Mouse (Mus musculus): ENCODE data around the gene Papss1. TPM values are rescaled to one million over a fixed set of nuclear protein-coding genes. Genes with fewer than 3 reads are reported as not detected.

The Papss1 gene
- total RNA-seq, 2 experiments from 2014 or later, result 10.8 to 14.1 TPM

DNA sequence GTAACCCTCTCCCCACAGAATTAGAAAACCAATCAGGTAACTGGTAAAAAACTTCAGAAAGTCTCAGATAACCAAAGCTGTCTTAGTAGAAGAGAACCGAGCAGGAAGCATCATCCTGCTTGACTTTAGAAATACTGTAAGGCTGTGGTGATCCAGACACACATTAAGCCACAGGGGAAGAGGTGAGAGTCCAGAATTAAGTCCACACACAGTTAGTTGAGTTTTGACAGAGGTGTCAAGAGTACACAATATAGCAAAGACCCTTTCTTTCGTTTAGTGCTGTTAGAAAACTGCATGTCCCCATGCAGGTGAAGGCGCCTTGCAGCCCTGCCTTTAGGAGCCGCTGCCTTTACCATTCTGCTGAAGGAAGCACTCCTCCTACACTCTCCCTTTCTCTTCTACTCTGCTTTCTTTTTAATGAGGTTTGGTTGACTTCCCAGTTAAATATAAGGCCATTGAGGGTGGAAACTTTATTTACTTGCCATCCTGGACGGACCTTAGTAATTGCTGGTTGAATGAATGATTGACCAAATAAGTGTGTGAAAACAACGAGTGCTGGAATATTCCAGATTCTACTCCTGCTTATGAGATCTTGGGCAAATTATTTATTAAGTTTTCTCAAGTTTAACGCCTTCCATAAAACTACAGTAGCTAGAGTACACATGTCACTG is 14.0 kb downstream of the Papss1 start:
- no peak for DNase-seq
- intact Hi-C loops (cut with DNase I), result no loop called here

DNA sequence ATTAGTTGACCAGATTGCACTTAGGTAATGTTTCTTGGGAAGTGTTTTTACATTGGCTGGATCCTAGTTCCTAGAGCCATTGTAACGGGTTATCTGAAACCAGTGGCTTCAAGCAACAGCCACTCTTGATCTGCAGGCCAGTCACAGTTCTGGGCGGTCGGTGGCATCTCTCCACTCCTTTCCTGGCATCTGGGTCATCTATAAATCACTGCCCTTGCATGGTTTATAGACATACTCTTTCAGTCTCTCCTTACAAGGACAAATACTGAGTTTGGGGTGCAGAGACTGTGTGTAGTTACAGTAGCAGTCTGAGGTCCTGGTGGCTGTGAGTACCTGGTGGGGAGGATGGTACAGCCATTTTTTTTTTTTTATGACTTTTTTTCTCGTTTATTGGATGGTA is 15.5 kb downstream of the Papss1 start:
- no peak for DNase-seq
- intact Hi-C loops (cut with DNase I), result no loop called here

DNA sequence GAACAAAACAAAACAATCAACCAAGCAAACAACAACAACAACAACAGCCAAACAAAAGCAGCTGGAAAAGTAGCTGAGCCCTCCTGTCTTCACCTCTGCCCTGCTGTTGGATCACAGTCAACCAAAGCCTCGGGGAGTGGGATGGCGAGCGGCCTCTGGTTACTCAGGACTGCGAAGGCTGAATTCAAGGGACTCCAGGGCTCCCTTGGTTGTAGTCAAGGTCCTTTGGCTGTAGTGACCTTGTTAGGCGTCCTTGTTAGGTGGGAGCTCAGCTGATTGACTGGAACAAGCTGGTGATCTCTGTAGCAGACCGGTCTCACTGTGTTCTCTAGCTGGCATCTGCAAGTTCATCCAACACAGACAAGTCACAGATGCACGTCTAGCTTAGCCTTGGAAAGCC is 16.5 kb downstream of the Papss1 start:
- DNase-seq, result no peak
- intact Hi-C loops (cut with DNase I), result no loop called here

DNA sequence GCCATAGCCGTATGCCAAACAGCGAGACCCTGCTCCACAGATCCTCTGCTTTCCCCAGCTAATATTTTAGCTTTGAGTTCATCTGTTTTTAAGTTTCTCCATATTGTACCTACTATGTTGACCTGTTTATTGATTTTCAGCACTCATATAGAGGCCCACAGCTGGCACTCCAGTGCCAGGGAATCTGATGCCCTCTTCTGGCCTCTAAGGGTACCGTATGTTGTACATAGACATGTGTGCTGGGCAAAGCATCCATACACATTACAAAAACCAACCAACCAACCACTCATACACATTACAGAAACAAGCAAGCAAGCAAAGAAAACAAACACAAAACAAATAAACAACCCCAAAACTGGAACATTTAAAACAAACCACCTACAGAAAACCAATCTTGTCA is 22.2 kb downstream of the Papss1 start:
- DNase-seq, result no peak

DNA sequence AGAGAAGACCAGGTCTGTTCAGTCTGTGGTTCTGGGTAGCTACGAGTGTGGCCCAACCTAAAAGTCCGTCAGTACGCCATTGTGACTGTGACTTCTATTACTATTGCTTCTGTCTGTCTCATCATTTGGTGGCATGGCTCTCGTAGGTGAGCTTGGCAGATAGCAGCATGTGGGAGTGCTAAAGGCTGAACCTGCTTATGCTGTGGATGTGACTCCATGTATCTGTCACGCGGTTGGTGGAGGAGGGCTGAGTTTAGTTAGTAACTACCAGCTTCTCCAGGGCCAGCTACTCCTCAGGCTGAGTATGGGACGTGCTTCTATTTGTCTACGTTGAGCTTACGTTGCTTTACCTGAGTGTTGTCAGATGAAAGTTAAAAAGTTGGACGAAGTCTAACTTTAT is 23.4 kb downstream of the Papss1 start:
- no peak for DNase-seq
- intact Hi-C loops (cut with DNase I), result no loop called here

More for the DNA sequence above, 22.2 kb downstream of the Papss1 start:
- intact Hi-C loops (cut with DNase I), result no loop called here

DNA sequence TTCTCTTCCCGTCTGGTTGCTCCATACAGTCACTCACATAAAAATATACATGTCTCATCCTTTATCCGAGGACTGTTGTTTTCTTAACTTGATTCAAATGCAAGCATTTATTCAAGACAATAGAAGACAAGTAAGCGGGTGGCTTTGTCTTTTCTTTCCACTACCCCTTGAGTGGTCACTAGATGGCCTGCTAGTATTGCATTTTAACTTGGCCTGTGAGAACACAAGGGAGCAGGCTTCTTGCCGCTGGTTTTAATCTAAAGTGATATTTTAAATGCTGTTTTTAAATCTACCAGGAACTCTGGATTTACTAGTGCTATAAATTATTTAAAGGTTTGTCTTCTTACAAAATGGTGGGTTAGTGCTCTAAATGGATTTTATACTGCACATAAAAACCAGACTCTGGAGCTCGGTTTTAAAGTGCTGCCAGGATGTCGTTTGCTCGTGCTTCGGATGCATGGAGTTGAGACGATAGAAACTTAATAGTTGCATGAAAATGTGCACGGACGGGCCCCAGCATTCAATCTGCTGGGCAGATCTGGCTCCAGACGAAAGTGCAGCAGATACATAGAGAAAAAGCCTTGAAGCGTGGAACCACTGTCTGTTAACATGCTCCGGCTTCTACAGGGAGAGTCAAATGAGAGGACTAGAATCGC is 28.7 kb downstream of the Papss1 start:
- no peak for DNase-seq
- intact Hi-C loops (cut with DNase I), result loop anchor here (10.0 kb wide), 1 partner anchor 382 kb away; no protein-coding TSS in a partner anchor

DNA sequence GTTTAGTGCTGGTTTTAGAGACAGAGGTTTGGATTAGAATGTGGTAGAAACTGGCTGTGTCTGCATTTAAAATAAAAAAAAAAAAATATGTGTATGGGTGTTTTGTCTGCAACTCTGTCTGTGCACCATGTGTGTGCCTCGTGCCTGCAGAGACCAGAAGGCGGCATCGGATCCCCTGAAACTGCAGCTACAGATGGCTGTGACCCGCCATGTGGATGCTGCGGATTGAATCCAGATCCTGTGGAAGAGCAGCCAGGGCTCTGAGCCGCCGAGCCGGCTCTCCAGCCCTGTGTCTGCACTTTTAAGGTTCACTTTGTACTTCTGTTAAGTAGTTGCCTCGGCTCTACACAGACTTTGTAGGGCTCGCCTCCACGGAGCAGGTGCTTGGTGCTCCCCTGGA is 29.8 kb downstream of the Papss1 start:
- intact Hi-C loops (cut with DNase I), result loop anchor here (10.0 kb wide), 1 partner anchor 380 kb away; no protein-coding TSS in a partner anchor
- no peak for DNase-seq

DNA sequence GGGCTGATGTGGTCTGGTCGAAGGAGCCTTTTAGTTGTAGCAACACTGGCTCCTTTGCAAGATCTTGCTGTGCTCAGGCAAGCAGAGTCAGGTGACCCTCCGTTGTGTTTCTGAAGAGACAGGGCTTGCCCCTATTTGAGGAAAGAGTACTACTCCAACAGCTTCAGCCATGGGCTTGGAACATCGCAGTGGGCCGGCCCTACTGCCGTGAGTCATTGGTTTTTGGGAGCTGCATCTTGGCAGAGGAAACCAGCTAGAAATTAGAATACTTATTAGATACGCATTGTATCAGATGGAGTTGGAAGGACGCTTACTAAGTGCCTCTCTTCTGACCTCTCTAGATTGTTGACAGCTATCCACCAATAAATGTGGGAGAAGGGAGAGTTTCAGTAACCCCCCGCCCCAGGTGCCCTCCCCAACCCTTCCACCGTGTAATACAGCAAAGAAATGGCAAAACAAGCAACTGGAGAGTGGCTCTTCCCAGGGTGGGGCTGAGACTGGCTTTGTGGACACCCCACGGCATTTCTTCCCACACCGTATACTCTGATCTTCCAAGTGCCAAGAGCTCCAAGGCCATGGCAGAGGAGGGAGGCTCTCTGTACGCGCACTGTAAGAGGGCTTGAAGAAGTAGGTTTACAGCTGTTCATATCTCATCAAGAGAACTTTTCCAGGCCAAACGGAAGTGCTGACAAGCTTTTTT is 31.1 kb downstream of the Papss1 start:
- no peak for DNase-seq
- intact Hi-C loops (cut with DNase I), result loop anchor here (10.0 kb wide), 1 partner anchor 379 kb away; no protein-coding TSS in a partner anchor

DNA sequence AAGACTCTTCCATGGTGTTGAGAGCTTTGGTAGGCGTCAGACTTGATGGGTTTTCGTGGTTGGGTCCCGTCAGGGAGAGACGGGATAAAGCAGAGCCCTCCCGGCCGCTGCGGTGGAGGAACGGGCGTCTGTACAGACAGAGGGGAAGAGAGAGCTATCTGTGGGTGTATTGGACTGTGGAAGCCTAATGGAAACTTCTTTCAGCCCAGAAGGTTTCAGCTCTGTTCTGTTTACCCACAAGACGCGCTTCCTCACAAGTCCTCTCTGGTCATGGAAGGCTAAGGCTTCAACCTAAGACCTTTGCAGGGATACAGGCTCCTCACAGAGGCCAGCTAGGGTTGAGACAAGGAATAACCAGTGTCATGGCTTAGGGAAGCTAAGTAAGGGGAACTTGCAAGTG is 36.2 kb downstream of the Papss1 start:
- intact Hi-C loops (cut with DNase I), result no loop called here
- DNase-seq, result no peak

DNA sequence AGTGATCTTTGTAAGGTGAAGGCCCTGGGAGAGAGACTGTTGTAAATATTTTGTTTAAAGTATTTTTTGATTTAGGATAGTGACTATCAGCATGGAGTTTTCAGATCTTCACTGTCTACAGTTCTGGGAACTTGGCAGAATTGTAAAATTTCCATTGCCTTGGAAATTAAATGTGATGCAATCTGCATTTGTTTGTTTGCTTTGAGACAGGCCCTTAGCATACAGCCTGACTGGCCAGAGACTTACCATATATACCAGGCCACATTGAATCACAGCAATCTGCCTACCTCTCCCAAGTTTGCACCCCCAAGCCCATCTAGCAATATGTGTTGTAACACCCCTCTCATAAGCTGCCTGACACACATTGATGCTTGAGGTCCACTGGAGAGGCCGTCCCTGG is 36.8 kb downstream of the Papss1 start:
- no peak for DNase-seq
- intact Hi-C loops (cut with DNase I), result no loop called here

DNA sequence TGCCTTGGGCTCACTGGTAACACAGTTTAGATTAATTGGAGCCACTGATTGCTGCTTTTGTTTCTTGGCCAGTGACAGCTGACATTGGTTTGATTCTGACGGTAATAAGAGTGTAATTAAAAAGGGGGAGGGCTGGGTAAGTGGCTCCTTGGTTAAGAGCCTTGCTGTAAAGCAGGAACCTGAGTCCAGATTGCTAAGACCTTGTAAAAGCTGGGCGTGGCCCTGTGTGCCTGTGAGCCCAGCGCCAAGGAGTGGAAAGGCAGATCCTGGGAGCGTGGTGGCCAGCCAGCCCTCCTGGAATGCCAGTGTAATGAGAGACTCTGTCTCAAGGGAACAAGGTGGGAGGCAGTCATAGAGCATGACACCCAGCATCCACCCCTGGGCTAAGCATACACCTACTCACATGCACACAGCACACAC is 38.4 kb downstream of the Papss1 start:
- intact Hi-C loops (cut with DNase I), result no loop called here

DNA sequence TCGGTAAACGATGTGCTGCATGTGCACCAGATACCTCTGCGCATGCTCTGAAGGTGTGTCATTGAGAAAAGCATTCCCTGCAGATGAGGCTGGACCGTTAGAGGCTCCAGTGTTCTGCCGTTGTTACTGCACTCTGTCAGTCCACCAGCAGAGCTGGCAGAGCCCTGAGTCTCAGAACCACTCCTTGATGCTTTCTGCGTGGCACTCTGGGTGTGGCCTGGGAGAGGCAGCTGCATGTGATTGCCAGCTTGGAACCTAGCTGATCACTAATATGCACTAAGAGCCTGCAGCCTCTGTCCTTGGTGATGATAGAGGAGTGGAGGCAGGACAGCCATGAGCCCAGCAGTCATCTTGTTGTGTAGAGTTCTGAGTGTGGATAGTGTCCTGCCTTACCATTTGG is 43.5 kb downstream of the Papss1 start:
- DNase-seq, result no peak
- intact Hi-C loops (cut with DNase I), result no loop called here

More for the DNA sequence above, 38.4 kb downstream of the Papss1 start:
- DNase-seq, result no peak

DNA sequence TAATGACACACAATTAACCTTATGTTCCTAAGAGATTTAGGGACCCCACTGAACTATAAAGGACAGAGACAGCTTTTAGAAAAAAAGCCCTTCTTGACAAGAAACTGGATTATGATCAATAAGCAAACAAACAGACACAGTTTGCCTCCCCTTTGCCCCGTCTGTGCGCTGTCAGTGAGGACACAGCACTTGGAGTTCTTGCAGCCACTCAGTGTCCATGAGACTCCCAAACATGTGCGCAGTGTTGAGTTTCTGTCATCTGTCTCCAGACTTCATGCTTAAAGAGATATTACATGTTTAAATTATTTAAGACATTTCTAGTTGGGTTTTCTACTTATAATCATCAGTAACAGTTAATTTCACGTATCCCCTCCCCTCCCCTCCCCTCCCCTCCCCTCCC is 45.1 kb downstream of the Papss1 start:
- intact Hi-C loops (cut with DNase I), result no loop called here
- DNase-seq, result no peak

DNA sequence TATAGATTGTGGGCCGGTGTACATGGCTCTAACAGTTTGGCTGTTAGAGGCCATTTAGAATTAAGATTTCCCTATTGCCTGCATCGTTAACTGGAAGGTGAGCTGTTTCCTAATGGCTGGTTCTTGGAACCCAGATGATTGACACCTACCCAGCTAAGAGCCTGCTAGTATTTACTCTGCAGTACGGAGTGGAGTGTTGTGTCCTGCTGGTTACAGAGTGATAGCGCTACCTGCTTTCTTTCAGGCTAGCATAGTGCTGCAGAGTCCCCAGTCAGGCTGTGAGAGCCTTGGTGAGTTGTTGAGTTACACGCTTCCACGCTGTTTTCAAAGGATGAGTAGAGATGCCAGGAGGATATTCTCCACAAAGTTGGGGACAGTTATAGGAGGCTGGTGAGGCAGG is 46.0 kb downstream of the Papss1 start:
- intact Hi-C loops (cut with DNase I), result no loop called here
- no peak for DNase-seq

DNA sequence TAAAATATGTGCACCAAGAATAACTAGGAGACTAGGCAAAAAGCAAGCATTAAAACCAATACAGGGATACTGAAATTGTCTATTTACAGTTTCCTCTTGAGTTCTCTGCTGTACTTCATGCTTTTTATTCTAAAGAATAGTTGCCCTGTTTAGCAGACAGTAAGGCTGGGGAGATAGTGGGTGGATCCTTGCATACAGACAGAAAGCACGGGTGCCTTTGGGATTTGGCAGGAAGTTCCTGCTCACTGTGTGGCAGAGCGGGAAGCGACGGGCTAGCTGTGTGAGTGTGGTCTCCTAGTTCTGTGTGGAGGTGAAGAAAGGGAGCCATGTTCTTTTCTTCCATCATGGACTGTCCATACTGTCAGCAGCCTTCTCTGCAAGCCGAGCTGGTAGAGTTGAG is 48.3 kb downstream of the Papss1 start:
- no peak for DNase-seq
- intact Hi-C loops (cut with DNase I), result no loop called here

DNA sequence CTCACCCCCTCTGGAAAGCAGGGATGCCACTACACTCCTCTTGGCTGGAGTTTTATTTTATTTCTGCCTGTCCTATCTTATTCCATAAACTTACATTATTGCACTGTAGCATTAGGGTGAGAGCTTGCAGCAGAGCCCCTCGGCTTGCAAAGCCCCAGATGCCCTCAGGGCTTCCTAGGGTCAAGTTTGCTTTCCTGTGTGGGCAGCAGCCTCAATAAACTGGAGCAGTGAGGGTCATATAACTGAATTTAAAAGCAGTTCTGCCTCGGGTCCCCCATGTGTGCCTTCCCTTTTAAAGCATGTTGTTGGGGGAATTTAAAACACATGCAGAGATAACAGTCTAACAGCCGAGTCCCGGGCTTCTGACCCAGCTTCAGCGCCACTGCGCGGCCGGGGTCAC is 49.5 kb downstream of the Papss1 start:
- intact Hi-C loops (cut with DNase I), result no loop called here

DNA sequence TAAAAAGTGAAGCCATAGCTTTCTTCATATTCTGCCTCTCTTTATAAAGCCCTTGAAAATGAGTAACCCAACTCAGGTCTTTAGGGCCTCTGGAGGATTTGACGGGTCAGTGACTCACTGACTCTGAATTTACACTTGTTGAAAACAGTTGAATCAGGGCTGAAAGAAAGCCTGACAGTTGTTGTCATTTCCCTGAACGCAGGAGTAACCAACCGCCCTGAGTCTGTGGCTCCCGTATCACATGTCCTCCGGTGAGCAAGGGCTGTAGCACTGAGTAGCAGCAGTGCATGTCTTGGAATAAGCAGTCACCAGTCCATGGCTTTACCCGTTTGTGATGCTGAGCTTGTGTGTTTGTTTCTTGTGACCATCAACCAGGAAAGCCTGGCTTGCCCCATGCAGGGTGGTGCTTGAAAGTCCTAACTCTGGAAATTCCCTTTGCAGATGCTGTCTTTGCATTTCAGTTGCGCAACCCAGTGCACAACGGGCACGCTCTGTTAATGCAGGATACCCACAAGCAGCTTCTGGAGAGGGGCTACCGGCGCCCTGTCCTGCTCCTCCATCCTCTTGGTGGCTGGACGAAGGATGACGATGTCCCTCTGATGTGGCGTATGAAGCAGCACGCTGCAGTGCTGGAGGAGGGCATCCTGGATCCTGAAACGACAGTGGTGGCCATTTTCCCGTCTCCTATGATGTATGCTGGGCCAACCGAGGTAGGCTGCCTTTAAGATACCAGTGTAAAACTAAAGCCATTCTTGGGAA is 54.2 kb downstream of the Papss1 start:
- intact Hi-C loops (cut with DNase I), result no loop called here
- no peak for DNase-seq

More for the DNA sequence above, 49.5 kb downstream of the Papss1 start:
- DNase-seq, result no peak

DNA sequence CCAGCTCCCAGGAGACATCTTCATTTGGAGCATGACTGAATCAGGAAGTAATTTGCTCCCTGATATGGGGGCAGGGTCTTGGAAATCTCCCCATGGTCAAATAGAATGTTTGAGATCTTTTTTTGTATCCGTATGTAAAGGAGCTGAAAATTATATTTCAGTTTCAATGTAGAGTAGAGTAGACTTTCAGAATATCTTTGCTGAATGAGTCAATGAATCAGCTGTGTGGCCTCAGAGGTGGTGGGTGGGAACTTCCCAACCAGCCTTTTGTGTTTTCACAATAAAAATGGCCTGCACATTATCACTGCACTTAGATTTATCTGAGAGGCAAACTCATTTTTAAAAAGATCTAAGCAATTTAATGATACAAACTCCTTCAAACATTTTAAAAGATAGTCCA is 58.6 kb downstream of the Papss1 start:
- intact Hi-C loops (cut with DNase I), result no loop called here
- no peak for DNase-seq

DNA sequence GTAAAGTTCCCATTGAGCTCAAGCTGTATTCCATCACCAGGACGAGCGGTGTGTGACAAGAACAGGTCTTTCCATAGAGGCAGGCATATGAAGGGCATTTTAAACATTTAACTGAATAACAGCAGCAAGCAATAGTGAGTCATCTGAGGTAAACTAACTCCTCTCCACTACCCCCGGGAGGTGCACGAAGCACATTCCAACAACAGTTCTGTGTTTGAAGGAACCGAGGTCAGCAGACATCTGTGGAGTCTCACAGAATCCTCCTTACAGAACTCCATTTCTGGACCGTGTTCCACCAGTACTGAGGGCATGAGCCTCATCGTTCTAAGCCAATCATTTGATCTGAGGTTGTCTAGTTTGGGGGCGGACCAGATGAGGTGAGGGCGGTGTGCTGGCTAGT is 59.5 kb downstream of the Papss1 start:
- no peak for DNase-seq
- intact Hi-C loops (cut with DNase I), result no loop called here

DNA sequence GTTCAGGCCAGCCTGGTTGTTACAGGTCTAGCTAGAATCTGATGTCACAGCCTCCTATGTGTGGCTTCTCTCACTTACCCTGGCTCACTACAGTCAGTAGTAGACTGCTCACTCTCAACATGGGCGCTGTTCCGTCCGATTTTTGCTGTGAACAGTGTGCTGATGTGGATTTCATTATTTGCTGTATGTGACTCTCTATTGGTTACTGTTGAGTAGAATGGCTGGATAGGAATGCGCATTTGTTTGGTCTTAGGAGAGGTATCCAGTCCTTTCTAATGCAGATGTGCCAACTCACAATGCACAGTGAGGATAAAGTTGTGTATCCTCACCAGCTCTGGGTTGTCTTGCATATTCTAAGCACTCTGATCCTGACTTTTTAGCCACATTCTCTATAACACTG is 62.9 kb downstream of the Papss1 start:
- intact Hi-C loops (cut with DNase I), result no loop called here
- no peak for DNase-seq

DNA sequence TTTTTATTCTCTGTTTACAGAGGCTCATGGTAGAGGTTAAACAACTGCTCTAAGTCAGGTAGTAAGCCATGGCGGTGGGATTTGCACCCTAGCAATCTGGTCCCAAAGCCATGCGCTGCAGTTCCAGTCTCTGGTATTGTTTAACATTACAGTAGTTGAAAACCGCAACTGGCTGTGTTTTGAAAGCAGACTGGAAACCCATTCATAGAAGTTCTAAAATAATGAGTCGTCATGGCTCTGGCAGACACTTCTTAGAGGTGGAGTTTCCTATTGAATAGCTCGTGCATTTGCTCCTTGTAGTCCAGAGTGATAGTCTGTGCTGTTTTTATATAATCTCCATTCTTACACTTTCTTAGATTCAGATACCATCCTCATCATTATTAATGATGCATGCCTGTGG is 63.7 kb downstream of the Papss1 start:
- DNase-seq, result no peak
- intact Hi-C loops (cut with DNase I), result no loop called here
